Mouse (Mus musculus) embryonic facial prominence, embryonic 14.5 days (tissue): ENCODE measurements at regions not wholly inside any gene's neighbourhood (a gene's known extent, or its start where the extent isn't known, plus 50 kb on each side); places are given as distances from the start of the nearest gene placed in this dataset.

ENCODE experiments used
- ATAC-seq: fragments of 200-750 bp; cut with Nextera tagmentation; 2 replicates; pipeline ENCODE4 v1.8.0; 2017; ENCODE audit warnings: low read depth, moderate number of reproducible peaks, moderate TSS enrichment
- DNase-seq: peaks from one replicate; pipeline ENCODE4 v3.0.0-alpha.2; 2015; ENCODE audit warnings: low spot score
- H3K27ac ChIP-seq: fragments of 300-500 bp; sonication (generic); replicated peaks from 2 replicates; pipeline ENCODE4 v1.5.1; 2014; ENCODE audit warnings: low read depth, mild to moderate bottlenecking, low read length, moderate library complexity
- H3K27me3 ChIP-seq: fragments of 300-500 bp; sonication (generic); replicated peaks from 2 replicates; pipeline ENCODE4 v1.6.1; 2014; ENCODE audit warnings: low read length; ENCODE audit not compliant: control insufficient read depth, insufficient read depth
- H3K36me3 ChIP-seq: fragments of 300-500 bp; sonication (generic); 2 replicates; pipeline ENCODE4 v1.6.1; 2014; ENCODE audit warnings: low read length, mixed read lengths; ENCODE audit not compliant: control insufficient read depth, insufficient read depth
- H3K4me1 ChIP-seq: fragments of 300-500 bp; sonication (generic); 2 replicates; pipeline ENCODE4 v1.6.1; 2014; ENCODE audit warnings: antibody characterized with exemption, low read length; ENCODE audit not compliant: control insufficient read depth, insufficient read depth
- H3K4me2 ChIP-seq: fragments of 300-500 bp; sonication (generic); 2 replicates; pipeline ENCODE4 v1.6.1; 2014; ENCODE audit warnings: low read depth, mild to moderate bottlenecking, low read length, moderate library complexity, mixed read lengths
- H3K4me3 ChIP-seq: fragments of 300-500 bp; sonication (generic); 2 replicates; pipeline ENCODE4 v1.5.1; 2014; ENCODE audit warnings: low read depth, mild to moderate bottlenecking, low read length
- H3K9ac ChIP-seq: fragments of 300-500 bp; sonication (generic); 2 replicates; pipeline ENCODE4 v1.6.1; 2014; ENCODE audit warnings: low read depth, mild to moderate bottlenecking, low read length, moderate library complexity, mixed read lengths
- H3K9me3 ChIP-seq: fragments of 300-500 bp; sonication (generic); 2 replicates; pipeline ENCODE4 v1.6.1; 2016; ENCODE audit warnings: low read length; ENCODE audit not compliant: control insufficient read depth
- WGBS: fragments of 180-500 bp; shearing (Covaris S2); extraction: QIAGEN DNeasy Blood & Tissue Kit; methylation state at CpG from one replicate; pipeline ENCODE4 v1.1.7; 2014; 5-methylcytosine and 5-hydroxymethylcytosine counted together

DNA sequence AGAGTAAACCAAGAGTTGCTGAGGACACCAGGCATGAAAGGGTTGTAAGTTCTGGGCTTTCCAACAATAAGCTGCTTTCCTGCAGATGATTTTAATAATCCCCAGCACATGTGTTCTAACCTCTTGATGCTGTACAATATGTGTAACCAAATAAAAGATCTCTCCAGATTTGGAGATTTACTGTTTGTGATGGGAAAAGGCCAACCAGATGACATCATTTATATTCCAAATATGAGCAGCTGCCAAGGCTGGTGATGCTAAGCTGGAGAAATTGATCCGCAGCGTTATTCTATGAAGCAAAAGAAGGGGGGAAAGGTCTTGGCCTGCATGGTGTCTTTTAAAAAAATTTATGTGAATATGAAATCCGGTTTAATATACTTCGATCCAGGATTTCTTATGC is 160.1 kb upstream of the Gm12728 start:
- Histone ChIP-seq H3K4me3 (no peak overlapping the region), H3K36me3 (no peaks in the 10 kb centered on the region), H3K27me3 (no peaks in the 10 kb centered on the region), H3K9ac (no peak overlapping the region), H3K9me3 (no peaks in the 10 kb centered on the region), H3K4me2 (no peak overlapping the region), H3K4me1 (peaks cover 11% of the 10 kb centered on the region; the same call in 1 of the 2 replicates), H3K27ac (no peak overlapping the region)
- no peak; the same call in 1 of the 2 replicates for ATAC-seq
- DNase-seq, result peak; percentile 77
- 60% methylated on average over 4 of the region's 4 CpGs for WGBS

DNA sequence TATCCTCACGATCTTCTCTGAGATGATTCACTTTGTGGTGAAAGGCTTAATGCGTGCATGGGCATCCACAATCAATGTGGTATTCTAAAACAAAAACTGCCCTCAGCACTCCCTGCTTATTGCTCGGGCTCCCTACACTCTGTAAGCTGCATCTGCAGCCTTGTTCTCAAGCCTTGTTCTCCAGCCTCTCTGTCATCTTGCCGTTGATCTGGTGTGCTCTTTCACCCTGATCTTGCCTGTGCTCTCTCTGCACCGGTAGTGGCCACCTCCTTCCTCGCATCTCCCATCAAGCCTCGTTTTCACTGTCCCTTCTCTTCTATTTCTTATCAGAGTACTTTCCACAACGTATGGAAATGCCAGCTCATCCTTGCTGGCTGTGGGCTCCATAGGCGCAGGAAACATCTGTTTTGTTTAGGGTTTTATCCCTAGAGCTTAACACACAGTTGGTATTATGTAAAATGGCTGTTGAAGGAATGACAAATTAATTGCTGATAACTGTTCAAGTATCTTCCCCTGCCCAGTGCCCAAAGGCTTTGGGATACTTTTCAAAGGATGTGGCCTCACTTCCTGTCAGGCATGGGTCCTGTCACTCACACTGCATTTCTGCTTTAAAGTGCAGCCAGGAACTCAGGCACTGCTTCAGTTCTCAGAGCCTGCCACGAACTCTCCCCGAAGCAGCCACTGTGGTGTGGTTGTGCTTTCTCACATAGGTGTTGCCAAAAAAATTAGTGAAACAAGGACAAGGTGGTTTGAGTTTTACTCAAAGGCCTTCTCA is 158.9 kb upstream of the Gm12728 start:
- H3K27me3 ChIP-seq, result no peaks in the 10 kb centered on the region
- no peak for DNase-seq
- ATAC-seq, result no peak
- 51% methylated on average over 11 of the region's 11 CpGs for WGBS
- no peak overlapping the region for H3K4me2 ChIP-seq
- no peak overlapping the region for H3K27ac ChIP-seq
- H3K4me3 ChIP-seq, result no peak overlapping the region
- no peaks in the 10 kb centered on the region for H3K9me3 ChIP-seq
- no peak overlapping the region for H3K9ac ChIP-seq
- no peaks in the 10 kb centered on the region for H3K36me3 ChIP-seq
- peaks cover 11% of the 10 kb centered on the region; the same call in 1 of the 2 replicates for H3K4me1 ChIP-seq

DNA sequence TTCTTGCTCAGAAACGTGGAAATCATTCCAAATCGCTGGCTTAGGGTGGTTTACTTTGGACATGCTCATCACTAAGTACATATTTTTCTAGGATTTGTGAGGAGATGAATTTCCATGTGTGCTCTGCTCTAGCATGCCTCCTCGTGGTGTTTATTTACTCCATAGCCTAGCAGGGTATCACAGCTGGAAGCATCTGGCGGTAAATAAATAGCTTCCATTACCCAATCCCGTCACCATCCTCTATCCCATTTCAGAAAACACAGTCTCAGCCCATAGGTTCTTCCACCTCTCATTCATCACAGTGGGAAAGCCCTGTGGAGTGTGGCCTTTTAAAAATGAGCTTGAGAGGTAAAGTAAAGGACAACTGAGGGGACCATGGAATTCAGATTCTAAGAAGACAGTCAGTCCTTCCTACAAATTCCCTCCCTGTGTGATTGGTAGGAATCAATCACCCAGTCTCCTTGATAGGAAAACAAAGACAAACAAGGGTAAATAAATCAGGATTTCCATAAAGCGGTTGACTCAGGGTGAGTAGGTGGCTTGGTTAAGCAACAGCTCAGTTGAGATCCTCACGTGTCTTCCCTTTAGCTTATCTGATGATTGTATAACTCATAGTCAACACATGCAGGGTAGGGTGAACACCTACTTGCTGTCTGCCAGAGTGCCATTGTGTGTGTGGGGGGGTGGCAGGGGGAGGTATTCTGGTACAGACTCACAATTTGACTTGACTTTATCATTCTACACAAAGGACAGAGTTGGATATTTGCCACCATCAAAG is 156.9 kb upstream of the Gm12728 start:
- H3K36me3 ChIP-seq, result no peaks in the 10 kb centered on the region
- DNase-seq (no peak), ATAC-seq (no peak)
- no peak overlapping the region for H3K27ac ChIP-seq
- H3K4me3 ChIP-seq, result no peak overlapping the region
- no peaks in the 10 kb centered on the region for H3K27me3 ChIP-seq
- WGBS, result 76% methylated on average over 7 of the region's 7 CpGs
- no peak overlapping the region for H3K9ac ChIP-seq
- peaks cover 11% of the 10 kb centered on the region; the same call in 1 of the 2 replicates for H3K4me1 ChIP-seq
- H3K4me2 ChIP-seq, result no peak overlapping the region
- no peaks in the 10 kb centered on the region for H3K9me3 ChIP-seq

DNA sequence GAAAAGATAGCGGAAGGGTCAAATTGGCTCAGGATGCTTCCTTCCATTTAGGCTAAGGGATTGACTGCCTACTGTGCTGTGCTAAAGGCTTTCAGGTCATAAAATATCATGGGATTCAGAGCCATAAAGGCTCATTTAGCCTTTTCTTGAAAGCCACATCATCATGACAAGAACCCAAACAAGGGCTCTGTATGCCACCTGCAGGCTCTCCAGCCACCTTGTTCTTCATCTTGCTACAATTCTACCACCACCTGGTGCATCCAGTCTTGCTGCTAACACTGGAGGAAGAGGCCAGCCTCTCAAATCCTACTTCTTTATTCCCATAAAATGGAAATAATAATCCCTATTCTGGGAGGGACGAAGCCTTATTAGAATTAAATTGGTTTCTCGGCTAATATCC is 155.9 kb upstream of the Gm12728 start:
- Histone ChIP-seq H3K4me2 (no peak overlapping the region), H3K4me1 (peaks cover 11% of the 10 kb centered on the region; the same call in 1 of the 2 replicates), H3K27ac (no peak overlapping the region), H3K4me3 (no peak overlapping the region), H3K9ac (no peak overlapping the region), H3K36me3 (no peaks in the 10 kb centered on the region), H3K27me3 (no peaks in the 10 kb centered on the region), H3K9me3 (no peaks in the 10 kb centered on the region)
- ATAC-seq, result no peak
- 94% methylated on average over 3 of the region's 3 CpGs for WGBS
- DNase-seq, result no peak

DNA sequence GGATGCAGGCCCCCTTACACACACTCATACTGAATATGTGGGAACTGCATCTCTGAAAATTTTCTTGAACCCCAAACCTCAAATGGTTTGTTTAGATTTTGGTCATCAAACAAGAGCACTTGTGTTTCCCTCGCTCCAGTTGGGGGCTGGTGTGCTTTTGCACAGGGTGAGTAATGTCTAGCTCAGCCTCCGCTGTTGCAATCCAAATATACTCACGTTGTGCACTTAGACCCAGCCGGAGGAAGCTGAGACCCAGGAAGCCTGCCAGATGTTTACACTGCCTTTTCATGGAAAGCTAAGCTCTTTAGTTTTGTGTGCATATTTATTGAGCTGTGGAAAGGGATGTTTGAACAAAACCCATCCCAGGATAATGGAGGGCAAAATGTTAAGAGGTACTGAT is 148.9 kb upstream of the Gm12728 start:
- no peak overlapping the region for H3K9ac ChIP-seq
- no peak overlapping the region for H3K27ac ChIP-seq
- H3K9me3 ChIP-seq, result no peaks in the 10 kb centered on the region

DNA sequence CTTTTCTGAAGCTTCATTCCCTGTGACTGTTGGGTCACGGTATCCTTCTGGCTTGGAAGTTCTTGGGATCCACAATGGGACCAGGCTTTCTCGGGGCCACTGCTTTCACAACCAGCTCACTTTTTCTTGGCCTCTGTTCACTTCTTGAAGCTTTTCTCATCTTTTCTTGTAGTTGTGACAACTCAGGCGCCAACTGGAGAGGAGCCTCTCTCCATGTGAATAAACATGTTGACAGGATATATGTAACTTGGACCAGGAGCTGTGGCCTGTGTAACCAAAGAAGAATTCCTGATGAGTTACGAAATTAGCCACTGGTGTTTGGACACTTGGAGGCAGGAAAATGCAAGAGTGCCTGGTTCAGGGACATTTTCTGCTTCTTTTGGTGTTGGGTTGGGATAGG is 148.1 kb upstream of the Gm12728 start:
- 80% methylated on average over 4 of the region's 4 CpGs for WGBS
- Histone ChIP-seq H3K4me1 (no peaks in the 10 kb centered on the region), H3K9me3 (no peaks in the 10 kb centered on the region), H3K27ac (no peak overlapping the region), H3K9ac (no peak overlapping the region), H3K36me3 (no peaks in the 10 kb centered on the region), H3K4me2 (no peak overlapping the region), H3K27me3 (no peaks in the 10 kb centered on the region), H3K4me3 (no peak overlapping the region)
- no peak for ATAC-seq
- DNase-seq, result no peak

More for the DNA sequence above, 148.9 kb upstream of the Gm12728 start:
- Histone ChIP-seq H3K4me1 (no peaks in the 10 kb centered on the region), H3K4me3 (no peak overlapping the region), H3K36me3 (no peaks in the 10 kb centered on the region), H3K4me2 (no peak overlapping the region), H3K27me3 (no peaks in the 10 kb centered on the region)
- 31% methylated on average over 4 of the region's 4 CpGs for WGBS
- DNase-seq (peak; percentile 80), ATAC-seq (no peak)

DNA sequence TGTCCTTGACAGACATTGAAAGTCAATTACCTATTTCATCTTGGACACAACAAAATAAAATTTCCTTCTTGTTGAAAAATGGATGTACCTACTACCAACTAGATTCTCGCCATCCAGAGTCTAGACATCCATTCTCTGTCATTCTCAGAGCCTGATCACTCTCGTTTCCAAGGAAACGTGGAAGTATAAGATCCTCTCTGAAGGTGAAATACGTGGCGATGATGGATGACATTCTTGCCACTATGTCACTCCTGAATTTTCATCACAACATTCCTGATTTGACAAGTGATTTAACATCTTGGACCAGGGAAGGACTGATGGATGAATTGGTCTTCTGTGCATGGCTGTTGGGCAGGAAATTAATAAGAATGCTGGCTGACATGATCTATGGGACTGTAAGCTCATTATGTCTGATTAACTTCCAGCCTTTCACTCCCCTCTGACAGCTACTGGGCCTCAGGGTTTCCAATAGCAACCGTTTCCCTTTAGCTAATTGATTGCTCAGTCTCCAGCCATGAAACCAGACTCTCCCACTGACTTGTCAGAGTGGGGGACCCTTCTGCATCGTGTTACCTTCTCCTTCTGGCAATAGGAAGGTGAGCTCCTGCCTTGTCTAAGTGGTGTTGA is 140.7 kb upstream of the Gm12728 start:
- H3K36me3 ChIP-seq, result no peaks in the 10 kb centered on the region
- H3K9me3 ChIP-seq, result no peaks in the 10 kb centered on the region
- DNase-seq (peak; percentile 57), ATAC-seq (peak; percentile 65; the same call in 1 of the 2 replicates)
- H3K27me3 ChIP-seq, result no peaks in the 10 kb centered on the region
- no peak overlapping the region for H3K9ac ChIP-seq
- H3K4me1 ChIP-seq, result no peaks in the 10 kb centered on the region
- no peak overlapping the region for H3K4me3 ChIP-seq
- H3K4me2 ChIP-seq, result no peak overlapping the region
- WGBS, result 36% methylated on average over 7 of the region's 7 CpGs
- H3K27ac ChIP-seq, result no peak overlapping the region

DNA sequence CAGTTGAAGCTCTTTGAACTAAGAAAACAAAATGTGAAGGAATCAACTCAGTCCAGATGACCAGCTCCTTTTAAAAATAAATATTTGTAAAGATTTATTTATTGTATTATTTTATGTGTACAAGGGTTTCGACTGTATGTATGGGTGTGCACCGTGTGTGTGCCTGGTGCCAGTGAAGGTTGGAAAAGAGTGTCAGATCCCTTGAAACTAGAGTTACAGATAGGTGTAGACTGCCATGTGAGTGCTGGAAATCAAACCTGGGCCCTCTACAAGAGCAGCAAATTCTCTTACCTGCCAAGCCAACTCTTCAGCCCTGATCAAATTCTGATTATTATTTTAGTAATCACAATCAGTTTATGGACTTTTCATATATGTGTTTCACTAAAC is 140.2 kb upstream of the Gm12728 start:
- no peak for ATAC-seq
- 60% methylated on average over 2 of the region's 2 CpGs for WGBS
- DNase-seq, result no peak
- H3K9ac ChIP-seq, result no peak overlapping the region
- no peaks in the 10 kb centered on the region for H3K9me3 ChIP-seq
- H3K4me2 ChIP-seq, result no peak overlapping the region
- H3K27ac ChIP-seq, result no peak overlapping the region
- H3K27me3 ChIP-seq, result no peaks in the 10 kb centered on the region
- no peak overlapping the region for H3K4me3 ChIP-seq
- no peaks in the 10 kb centered on the region for H3K4me1 ChIP-seq
- H3K36me3 ChIP-seq, result no peaks in the 10 kb centered on the region
